ENCODE assay signal across 19 mouse cellular contexts in genomic region chr7:115537636-115538035, GRCm38 (mm10).
"Had no signal": no experiment of that assay in that cellular context is flagged by ENCODE, and none has a peak within 500 bp of the region (broad histone marks: within the 10 kb centered on the region; RNA-seq: fewer than 3 reads in every experiment).

No protein-coding gene starts in this region.

- H3K9ac ChIP-seq: kidney, embryonic 15.5 days; liver, embryonic 14.5 days; liver, postnatal 0 days; lung, embryonic 14.5 days; midbrain, embryonic 12.5 days; midbrain, embryonic 15.5 days; neural tube, embryonic 12.5 days; neural tube, embryonic 15.5 days had no signal

- H3K27ac ChIP-seq: kidney, embryonic 15.5 days; liver, embryonic 14.5 days; macrophage; midbrain, embryonic 12.5 days; midbrain, embryonic 15.5 days; neural tube, embryonic 12.5 days; neural tube, embryonic 15.5 days had no signal

- H3K36me3 ChIP-seq: kidney, embryonic 15.5 days; midbrain, embryonic 15.5 days; neural tube, embryonic 15.5 days had no signal

- H3K9me3 ChIP-seq: kidney, embryonic 15.5 days; midbrain, embryonic 12.5 days; midbrain, embryonic 15.5 days; neural tube, embryonic 12.5 days; neural tube, embryonic 15.5 days had no signal

- H3K4me1 ChIP-seq: midbrain, embryonic 15.5 days had no signal

- DNase-seq: kidney, adult 2 months; kidney, postnatal 10 days; kidney, postnatal 4 days; left cerebral cortex, postnatal 4 days; liver, postnatal 0 days; lung, embryonic 14.5 days; right cerebral cortex, adult 18-20 months; right cerebral cortex, postnatal 14 days; right cerebral cortex, postnatal 4 days; thymus, postnatal 25 days had no signal

- ATAC-seq: intestine, postnatal 0 days; liver, postnatal 0 days; lung, postnatal 0 days; midbrain, embryonic 15.5 days had no signal

- H3K4me3 ChIP-seq: kidney, embryonic 15.5 days; midbrain, embryonic 12.5 days; midbrain, embryonic 15.5 days; neural tube, embryonic 12.5 days; neural tube, embryonic 15.5 days had no signal

- H3K4me2 ChIP-seq: kidney, embryonic 15.5 days; lung, embryonic 14.5 days; midbrain, embryonic 12.5 days; midbrain, embryonic 15.5 days; neural tube, embryonic 12.5 days; neural tube, embryonic 15.5 days had no signal

- H3K27me3 ChIP-seq: kidney, embryonic 15.5 days; midbrain, embryonic 12.5 days; midbrain, embryonic 15.5 days; neural tube, embryonic 12.5 days; neural tube, embryonic 15.5 days had no signal
